Mouse (Mus musculus) testis, adult 2 months (tissue): Measurements from ENCODE around the gene Kif16b. TPM values are rescaled to one million over a fixed set of nuclear protein-coding genes. Genes with fewer than 3 reads are reported as not detected.

Experiments
- H3K27ac ChIP-seq: fragments of 200-500 bp; 2 replicates; pipeline ENCODE4 v1.5.1; 2012; ENCODE audit warnings: low read depth, low read length; ENCODE audit not compliant: control insufficient read depth, insufficient read depth
- H3K27me3 ChIP-seq: fragments of 200-500 bp; 2 replicates; pipeline ENCODE4 v1.6.1; 2012; ENCODE audit warnings: mild to moderate bottlenecking, low read length, moderate library complexity; ENCODE audit not compliant: control insufficient read depth, insufficient read depth
- H3K36me3 ChIP-seq: fragments of 200-500 bp; 2 replicates; pipeline ENCODE4 v1.6.1; 2012; ENCODE audit warnings: mild to moderate bottlenecking, low read length; ENCODE audit not compliant: control insufficient read depth, insufficient read depth
- H3K4me1 ChIP-seq: fragments of 200-500 bp; 2 replicates; pipeline ENCODE4 v1.6.1; 2012; ENCODE audit warnings: low read length; ENCODE audit not compliant: control insufficient read depth, insufficient read depth
- H3K4me3 ChIP-seq: fragments of 200-500 bp; 2 replicates; pipeline ENCODE4 v1.5.1; 2012; ENCODE audit warnings: low read depth, mild to moderate bottlenecking, low read length, moderate library complexity, mixed read lengths; ENCODE audit not compliant: control insufficient read depth
- CTCF ChIP-seq: fragments of 200-500 bp; IDR thresholded peaks from 2 replicates; pipeline ENCODE4 v1.5.1; 2012; ENCODE audit warnings: low read depth, mild to moderate bottlenecking, inconsistent platforms, low read length, moderate library complexity; ENCODE audit not compliant: control insufficient read depth, insufficient read depth, insufficient replicate concordance
- POLR2A ChIP-seq: fragments of 200-500 bp; IDR thresholded peaks from 2 replicates; pipeline ENCODE4 v1.6.1; 2012; ENCODE audit warnings: low read depth, mild to moderate bottlenecking, inconsistent platforms, low read length, moderate library complexity; ENCODE audit not compliant: control insufficient read depth
- polyA plus RNA-seq: library from polyadenylated mRNA; depleted of rRNA; stranded (reverse); fragments of >200 nt; gene quantifications from 2 replicates; pipeline ENCODE4 v1.2.3, GENCODE M21; 2012

Gene Kif16b
- polyA plus RNA-seq, 1 experiment, result 11.9 TPM

GRCm38 (mm10) chr2:142882871-142883624 lies 18.3 kb downstream of the Kif16b start:
- Histone ChIP-seq H3K4me3 (no peak overlapping the region), H3K36me3 (no peaks in the 10 kb centered on the region), H3K27ac (no peak overlapping the region), H3K4me1 (no peaks in the 10 kb centered on the region), H3K27me3 (no peaks in the 10 kb centered on the region)
- no peak for TF ChIP-seq POLR2A
- TF ChIP-seq CTCF, result no peak

- TF ChIP-seq POLR2A (no peak), CTCF (no peak)
- H3K27me3 ChIP-seq, result no peaks in the 10 kb centered on the region
- no peaks in the 10 kb centered on the region for H3K36me3 ChIP-seq
- no peak overlapping the region for H3K4me3 ChIP-seq
- H3K4me1 ChIP-seq, result no peaks in the 10 kb centered on the region
- no peak overlapping the region for H3K27ac ChIP-seq
Measured at GRCm38 (mm10) chr2:142882466-142882865, 18.9 kb downstream of the Kif16b start.

GRCm38 (mm10) chr2:142881177-142881576 lies 20.2 kb downstream of the Kif16b start:
- no peak for TF ChIP-seq POLR2A
- TF ChIP-seq CTCF, result no peak
- H3K4me1 ChIP-seq, result no peaks in the 10 kb centered on the region
- H3K4me3 ChIP-seq, result no peak overlapping the region
- no peak overlapping the region for H3K27ac ChIP-seq
- no peaks in the 10 kb centered on the region for H3K36me3 ChIP-seq
- H3K27me3 ChIP-seq, result no peaks in the 10 kb centered on the region

- no peaks in the 10 kb centered on the region for H3K27me3 ChIP-seq
- no peaks in the 10 kb centered on the region; the same call in 1 of the 2 replicates for H3K4me1 ChIP-seq
- H3K4me3 ChIP-seq, result peak overlapping the region; percentile 77
- no peaks in the 10 kb centered on the region for H3K36me3 ChIP-seq
- TF ChIP-seq POLR2A (no peak), CTCF (no peak)
- no peak overlapping the region for H3K27ac ChIP-seq
Measured at GRCm38 (mm10) chr2:142879257-142879818, 22.0 kb downstream of the Kif16b start.

DNA sequence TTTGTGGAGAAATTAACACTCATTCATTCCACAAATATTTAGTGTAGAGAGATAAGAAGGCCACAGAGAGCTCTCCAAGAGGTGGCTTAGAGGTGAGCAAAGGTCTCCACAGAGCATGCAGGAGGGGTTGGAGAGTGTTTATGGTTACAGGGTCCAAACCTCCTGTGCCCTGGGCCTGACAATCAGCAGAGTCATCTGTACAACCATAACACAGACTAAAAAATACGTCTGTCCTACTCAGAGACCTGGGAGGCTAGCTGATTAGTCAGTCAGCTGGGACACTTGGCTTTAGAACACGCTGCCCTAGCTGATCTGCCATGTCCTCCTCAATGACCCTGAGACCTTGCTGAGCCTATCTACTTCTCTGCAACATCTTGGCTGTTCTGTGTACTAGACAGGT lies 24.7 kb downstream of the Kif16b start:
- Histone ChIP-seq H3K27ac (no peak overlapping the region), H3K4me1 (no peaks in the 10 kb centered on the region; the same call in 1 of the 2 replicates), H3K4me3 (no peak overlapping the region), H3K36me3 (no peaks in the 10 kb centered on the region), H3K27me3 (no peaks in the 10 kb centered on the region)
- TF ChIP-seq POLR2A, result no peak
- TF ChIP-seq CTCF, result no peak

- no peak for TF ChIP-seq POLR2A
- TF ChIP-seq CTCF, result no peak
- H3K36me3 ChIP-seq, result no peaks in the 10 kb centered on the region
- H3K27ac ChIP-seq, result no peak overlapping the region
- H3K4me1 ChIP-seq, result no peaks in the 10 kb centered on the region; the same call in 1 of the 2 replicates
- H3K4me3 ChIP-seq, result no peak overlapping the region
- H3K27me3 ChIP-seq, result no peaks in the 10 kb centered on the region
Measured at GRCm38 (mm10) chr2:142875936-142876335, 25.4 kb downstream of the Kif16b start.

DNA sequence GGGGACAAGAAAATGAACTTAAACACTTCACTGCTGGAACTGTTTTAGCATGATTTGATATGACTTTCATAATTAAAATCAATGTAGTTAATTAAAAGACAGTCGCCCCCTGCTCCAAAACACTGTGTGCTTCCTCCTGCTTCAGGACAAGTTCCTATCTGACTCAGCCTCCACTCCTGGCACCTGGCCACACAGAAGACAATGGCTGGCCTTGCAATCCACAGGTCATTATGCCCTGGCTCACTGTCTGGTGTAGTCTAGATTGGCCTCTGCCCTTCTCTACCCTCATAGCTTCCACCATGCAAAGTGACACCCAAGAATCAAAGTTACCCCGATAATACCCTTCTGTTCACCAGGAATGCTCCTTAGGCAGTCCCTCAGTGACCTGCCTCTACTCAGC lies 26.8 kb downstream of the Kif16b start:
- H3K27ac ChIP-seq, result no peak overlapping the region
- no peaks in the 10 kb centered on the region for H3K27me3 ChIP-seq
- H3K4me3 ChIP-seq, result no peak overlapping the region
- TF ChIP-seq CTCF (no peak), POLR2A (no peak)
- no peaks in the 10 kb centered on the region for H3K36me3 ChIP-seq
- H3K4me1 ChIP-seq, result no peaks in the 10 kb centered on the region; the same call in 1 of the 2 replicates
